Mouse (Mus musculus): ENCODE measurements around the gene Ctsl.
A peak's percentile ranks its signal among the peaks of the same experiment; 100 is the strongest.

Gene Ctsl

GRCm38 (mm10) chr13:64319782-64320181, 50.9 kb downstream of the Ctsl start:
- Histone ChIP-seq H3K4me1 (replicated peaks; ENCODE audit: low read depth, low read length) (peaks cover 34% of the 10 kb centered on the region), H3K27me3 (ENCODE audit: insufficient read depth, low read length) (no peaks in the 10 kb centered on the region), H3K9me3 (ENCODE audit: low read length) (no peaks in the 10 kb centered on the region), H3K4me3 (replicated peaks; ENCODE audit: low read length) (no peak overlapping the region), H3K36me3 (ENCODE audit: insufficient read depth, low read length) (no peaks in the 10 kb centered on the region)
- TF ChIP-seq CTCF (conservative IDR thresholded peaks at IDR 0.05; ENCODE audit: low read length) (no peak; the same call in 1 of the 2 replicates), NANOG (IDR thresholded peaks at IDR 0.05; ENCODE audit: borderline replicate concordance, low read length) (no peak), POU5F1 (IDR thresholded peaks at IDR 0.05; ENCODE audit: borderline replicate concordance, low read length) (no peak)

- Histone ChIP-seq H3K36me3 (ENCODE audit: insufficient read depth, low read length) (no peaks in the 10 kb centered on the region), H3K27me3 (ENCODE audit: insufficient read depth, low read length) (no peaks in the 10 kb centered on the region), H3K4me1 (replicated peaks; ENCODE audit: low read depth, low read length) (peaks cover 34% of the 10 kb centered on the region), H3K4me3 (replicated peaks; ENCODE audit: low read length) (no peak overlapping the region), H3K9me3 (ENCODE audit: low read length) (no peaks in the 10 kb centered on the region)
- TF ChIP-seq NANOG (IDR thresholded peaks at IDR 0.05; ENCODE audit: borderline replicate concordance, low read length) (no peak), POU5F1 (IDR thresholded peaks at IDR 0.05; ENCODE audit: borderline replicate concordance, low read length) (no peak), CTCF (conservative IDR thresholded peaks at IDR 0.05; ENCODE audit: low read length) (no peak)
Observed at GRCm38 (mm10) chr13:64318355-64318754, 52.3 kb downstream of the Ctsl start.

- H3K4me1 ChIP-seq (replicated peaks; ENCODE audit: low read depth, low read length) = peaks cover 22% of the 10 kb centered on the region
- no peak overlapping the region for H3K4me3 ChIP-seq (replicated peaks; ENCODE audit: low read length)
- TF ChIP-seq CTCF (conservative IDR thresholded peaks at IDR 0.05; ENCODE audit: low read length) (peak; percentile 25; the same call in 1 of the 2 replicates), NANOG (IDR thresholded peaks at IDR 0.05; ENCODE audit: borderline replicate concordance, low read length) (no peak)
Observed at GRCm38 (mm10) chr13:64315483-64316050, 55.1 kb downstream of the Ctsl start.

GRCm38 (mm10) chr13:64314041-64314440, 56.6 kb downstream of the Ctsl start:
- Histone ChIP-seq H3K9me3 (ENCODE audit: low read length) (no peaks in the 10 kb centered on the region), H3K4me3 (replicated peaks; ENCODE audit: low read length) (no peak overlapping the region), H3K27me3 (ENCODE audit: insufficient read depth, low read length) (no peaks in the 10 kb centered on the region), H3K4me1 (replicated peaks; ENCODE audit: low read depth, low read length) (peaks cover 11% of the 10 kb centered on the region), H3K36me3 (ENCODE audit: insufficient read depth, low read length) (no peaks in the 10 kb centered on the region)
- no peak for TF ChIP-seq POU5F1 (IDR thresholded peaks at IDR 0.05; ENCODE audit: borderline replicate concordance, low read length)
- no peak for TF ChIP-seq NANOG (IDR thresholded peaks at IDR 0.05; ENCODE audit: borderline replicate concordance, low read length)
- TF ChIP-seq CTCF (conservative IDR thresholded peaks at IDR 0.05; ENCODE audit: low read length) = no peak

More at GRCm38 (mm10) chr13:64315483-64316050, 55.1 kb downstream of the Ctsl start:
- no peaks in the 10 kb centered on the region for H3K27me3 ChIP-seq (ENCODE audit: insufficient read depth, low read length)
- H3K9me3 ChIP-seq (ENCODE audit: low read length) = no peaks in the 10 kb centered on the region
- no peaks in the 10 kb centered on the region for H3K36me3 ChIP-seq (ENCODE audit: insufficient read depth, low read length)

- Histone ChIP-seq H3K27me3 (ENCODE audit: insufficient read depth, low read length) (no peaks in the 10 kb centered on the region), H3K4me1 (replicated peaks; ENCODE audit: low read depth, low read length) (peaks cover 11% of the 10 kb centered on the region), H3K9me3 (ENCODE audit: low read length) (no peaks in the 10 kb centered on the region), H3K4me3 (replicated peaks; ENCODE audit: low read length) (peak overlapping the region; percentile 87), H3K36me3 (ENCODE audit: insufficient read depth, low read length) (peaks cover 11% of the 10 kb centered on the region)
- TF ChIP-seq NANOG (IDR thresholded peaks at IDR 0.05; ENCODE audit: borderline replicate concordance, low read length) = no peak
- no peak for TF ChIP-seq CTCF (conservative IDR thresholded peaks at IDR 0.05; ENCODE audit: low read length)
- TF ChIP-seq POU5F1 (IDR thresholded peaks at IDR 0.05; ENCODE audit: borderline replicate concordance, low read length) = no peak
Observed at GRCm38 (mm10) chr13:64312916-64313289, 57.8 kb downstream of the Ctsl start.

GRCm38 (mm10) chr13:64312024-64312915, 58.4 kb downstream of the Ctsl start, which contains the start of gene Aaed1:
Gene Aaed1 (minus strand): TSS chr13:64312710.
- Histone ChIP-seq H3K36me3 (ENCODE audit: insufficient read depth, low read length) (peaks cover 16% of the 10 kb centered on the region), H3K27me3 (ENCODE audit: insufficient read depth, low read length) (no peaks in the 10 kb centered on the region), H3K4me3 (replicated peaks; ENCODE audit: low read length) (peak within 1 kb of the TSS; percentile 87), H3K9me3 (ENCODE audit: low read length) (no peaks in the 10 kb centered on the region), H3K4me1 (replicated peaks; ENCODE audit: low read depth, low read length) (peaks cover 17% of the 10 kb centered on the region)
- TF ChIP-seq POU5F1 (IDR thresholded peaks at IDR 0.05; ENCODE audit: borderline replicate concordance, low read length) = no peak
- TF ChIP-seq CTCF (conservative IDR thresholded peaks at IDR 0.05; ENCODE audit: low read length) = no peak
- TF ChIP-seq NANOG (IDR thresholded peaks at IDR 0.05; ENCODE audit: borderline replicate concordance, low read length) = no peak

- no peak overlapping the region for H3K4me3 ChIP-seq (replicated peaks; ENCODE audit: low read length)
- peaks cover 21% of the 10 kb centered on the region for H3K36me3 ChIP-seq (ENCODE audit: insufficient read depth, low read length)
- peaks cover 20% of the 10 kb centered on the region for H3K4me1 ChIP-seq (replicated peaks; ENCODE audit: low read depth, low read length)
- TF ChIP-seq NANOG (IDR thresholded peaks at IDR 0.05; ENCODE audit: borderline replicate concordance, low read length) (no peak), CTCF (conservative IDR thresholded peaks at IDR 0.05; ENCODE audit: low read length) (no peak), POU5F1 (IDR thresholded peaks at IDR 0.05; ENCODE audit: borderline replicate concordance, low read length) (no peak)
- H3K9me3 ChIP-seq (ENCODE audit: low read length) = no peaks in the 10 kb centered on the region
- H3K27me3 ChIP-seq (ENCODE audit: insufficient read depth, low read length) = no peaks in the 10 kb centered on the region
Observed at GRCm38 (mm10) chr13:64311266-64311665, 59.4 kb downstream of the Ctsl start.

- H3K4me1 ChIP-seq (replicated peaks; ENCODE audit: low read depth, low read length) = peaks cover 20% of the 10 kb centered on the region
- peaks cover 21% of the 10 kb centered on the region for H3K36me3 ChIP-seq (ENCODE audit: insufficient read depth, low read length)
- H3K27me3 ChIP-seq (ENCODE audit: insufficient read depth, low read length) = no peaks in the 10 kb centered on the region
- no peak overlapping the region for H3K4me3 ChIP-seq (replicated peaks; ENCODE audit: low read length)
- TF ChIP-seq CTCF (conservative IDR thresholded peaks at IDR 0.05; ENCODE audit: low read length) (no peak), NANOG (IDR thresholded peaks at IDR 0.05; ENCODE audit: borderline replicate concordance, low read length) (no peak), POU5F1 (IDR thresholded peaks at IDR 0.05; ENCODE audit: borderline replicate concordance, low read length) (no peak)
- no peaks in the 10 kb centered on the region for H3K9me3 ChIP-seq (ENCODE audit: low read length)
Observed at GRCm38 (mm10) chr13:64310585-64310984, 60.1 kb downstream of the Ctsl start.

All from E14TG2a.4 (cell line).